Mouse (Mus musculus): Measurements from ENCODE around the gene 2300002M23Rik.

Gene 2300002M23Rik

GRCm38 (mm10) chr17:35617127-35617526 lies 49.9 kb downstream of the 2300002M23Rik start:
- DNase-seq (ENCODE audit: low spot score) = no peak
